Mouse (Mus musculus): ENCODE data around the gene Fcer1g. TPM values are rescaled to one million over a fixed set of nuclear protein-coding genes. Genes with fewer than 3 reads are reported as not detected.

The Fcer1g gene
- polyA plus RNA-seq, 1 experiment from 2014 or later = 30.1 TPM

- WGBS = 91% methylated on average over 3 of the region's 4 CpGs
- no peak for ATAC-seq (ENCODE audit: low FRiP score)
These were observed 1.6 kb upstream of the Fcer1g start for GRCm38 (mm10) chr1:171235791-171236190.

GRCm38 (mm10) chr1:171234538-171234937 lies 373 bp upstream of the Fcer1g start:
- DNase-seq (ENCODE audit: low spot score) (no peak), ATAC-seq (ENCODE audit: low FRiP score) (no peak)
- H3K27me3 ChIP-seq (ENCODE audit: control insufficient read depth, insufficient read depth, low read length) = no peaks in the 10 kb centered on the region
- no peaks in the 10 kb centered on the region for H3K4me1 ChIP-seq (replicated peaks; ENCODE audit: control insufficient read depth, insufficient read depth, low read length)
- H3K9me3 ChIP-seq (ENCODE audit: control insufficient read depth, low read length) = no peaks in the 10 kb centered on the region
- no peak overlapping the region for H3K9ac ChIP-seq
- no peak overlapping the region for H3K27ac ChIP-seq
- no peak overlapping the region for H3K4me2 ChIP-seq (replicated peaks)
- 93% methylated on average over 4 of the region's 4 CpGs for WGBS
- H3K36me3 ChIP-seq (replicated peaks; ENCODE audit: control insufficient read depth, insufficient read depth) = peaks cover 60% of the 10 kb centered on the region
- H3K4me3 ChIP-seq (replicated peaks; ENCODE audit: low read length) = no peak overlapping the region

More at GRCm38 (mm10) chr1:171235791-171236190, 1.6 kb upstream of the Fcer1g start:
- no peaks in the 10 kb centered on the region for H3K9me3 ChIP-seq (ENCODE audit: control insufficient read depth, low read length)
- H3K27me3 ChIP-seq (ENCODE audit: control insufficient read depth, insufficient read depth, low read length) = no peaks in the 10 kb centered on the region
- H3K9ac ChIP-seq = no peak overlapping the region
- no peak overlapping the region for H3K4me2 ChIP-seq (replicated peaks)
- no peak overlapping the region for H3K4me3 ChIP-seq (replicated peaks; ENCODE audit: low read length)
- H3K4me1 ChIP-seq (replicated peaks; ENCODE audit: control insufficient read depth, insufficient read depth, low read length) = no peaks in the 10 kb centered on the region
- DNase-seq (ENCODE audit: low spot score) = no peak
- H3K36me3 ChIP-seq (replicated peaks; ENCODE audit: control insufficient read depth, insufficient read depth) = peaks cover 73% of the 10 kb centered on the region
- no peak overlapping the region for H3K27ac ChIP-seq

GRCm38 (mm10) chr1:171232800-171233730 lies 1.1 kb downstream of the Fcer1g start:
- 91% methylated on average over 12 of the region's 12 CpGs for WGBS
- no peaks in the 10 kb centered on the region for H3K9me3 ChIP-seq (ENCODE audit: control insufficient read depth, low read length)
- ATAC-seq (ENCODE audit: low FRiP score) (no peak), DNase-seq (ENCODE audit: low spot score) (no peak)
- H3K27me3 ChIP-seq (ENCODE audit: control insufficient read depth, insufficient read depth, low read length) = no peaks in the 10 kb centered on the region
- H3K4me2 ChIP-seq (replicated peaks) = no peak overlapping the region
- H3K36me3 ChIP-seq (replicated peaks; ENCODE audit: control insufficient read depth, insufficient read depth) = peaks cover 46% of the 10 kb centered on the region
- H3K4me3 ChIP-seq (replicated peaks; ENCODE audit: low read length) = no peak overlapping the region
- no peak overlapping the region for H3K27ac ChIP-seq
- H3K4me1 ChIP-seq (replicated peaks; ENCODE audit: control insufficient read depth, insufficient read depth, low read length) = no peaks in the 10 kb centered on the region
- H3K9ac ChIP-seq = no peak overlapping the region

- H3K9me3 ChIP-seq (ENCODE audit: control insufficient read depth, low read length) = no peaks in the 10 kb centered on the region
- WGBS = 88% methylated on average over 5 of the region's 5 CpGs
- no peaks in the 10 kb centered on the region for H3K27me3 ChIP-seq (ENCODE audit: control insufficient read depth, insufficient read depth, low read length)
- no peaks in the 10 kb centered on the region for H3K4me1 ChIP-seq (replicated peaks; ENCODE audit: control insufficient read depth, insufficient read depth, low read length)
- ATAC-seq (ENCODE audit: low FRiP score) (no peak), DNase-seq (ENCODE audit: low spot score) (no peak)
- H3K4me3 ChIP-seq (replicated peaks; ENCODE audit: low read length) = no peak overlapping the region
- H3K27ac ChIP-seq = no peak overlapping the region
- H3K4me2 ChIP-seq (replicated peaks) = no peak overlapping the region
- H3K9ac ChIP-seq = no peak overlapping the region
- H3K36me3 ChIP-seq (replicated peaks; ENCODE audit: control insufficient read depth, insufficient read depth) = peaks cover 38% of the 10 kb centered on the region
These were observed 1.8 kb downstream of the Fcer1g start for GRCm38 (mm10) chr1:171232348-171232747.

DNA sequence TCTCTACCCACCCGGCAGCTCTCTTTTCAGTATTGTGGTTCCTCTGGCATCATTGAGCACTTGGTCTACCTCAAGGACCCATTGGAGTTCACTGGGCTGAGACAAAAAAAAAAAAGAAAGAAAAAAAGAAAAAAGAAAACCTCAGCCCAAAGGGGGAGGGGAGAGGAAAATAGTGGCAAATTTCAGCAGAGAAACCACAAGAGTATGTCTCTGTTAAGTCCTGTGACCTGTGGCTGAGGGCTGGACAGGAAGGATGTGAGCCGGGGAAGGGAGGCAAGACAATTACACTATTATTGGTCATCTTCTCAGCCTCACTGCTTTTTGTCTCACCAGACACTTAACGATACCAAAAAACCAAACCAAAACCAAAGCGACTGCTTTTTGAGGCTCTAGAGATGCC lies 2.3 kb downstream of the Fcer1g start:
- H3K27ac ChIP-seq = no peak overlapping the region
- H3K9ac ChIP-seq = no peak overlapping the region
- ATAC-seq (ENCODE audit: low FRiP score) = no peak
- no peak overlapping the region for H3K4me3 ChIP-seq (replicated peaks; ENCODE audit: low read length)
- no peaks in the 10 kb centered on the region for H3K4me1 ChIP-seq (replicated peaks; ENCODE audit: control insufficient read depth, insufficient read depth, low read length)
- H3K36me3 ChIP-seq (replicated peaks; ENCODE audit: control insufficient read depth, insufficient read depth) = peaks cover 33% of the 10 kb centered on the region
- WGBS = 74% methylated on average over 4 of the region's 4 CpGs
- no peak for DNase-seq (ENCODE audit: low spot score)
- no peak overlapping the region for H3K4me2 ChIP-seq (replicated peaks)
- no peaks in the 10 kb centered on the region for H3K27me3 ChIP-seq (ENCODE audit: control insufficient read depth, insufficient read depth, low read length)
- H3K9me3 ChIP-seq (ENCODE audit: control insufficient read depth, low read length) = no peaks in the 10 kb centered on the region

GRCm38 (mm10) chr1:171230215-171230614 lies 4.0 kb downstream of the Fcer1g start:
- H3K9ac ChIP-seq = no peak overlapping the region
- WGBS = 60% methylated on average over 3 of the region's 3 CpGs
- H3K4me1 ChIP-seq (replicated peaks; ENCODE audit: control insufficient read depth, insufficient read depth, low read length) = no peaks in the 10 kb centered on the region
- no peak overlapping the region for H3K4me2 ChIP-seq (replicated peaks)
- DNase-seq (ENCODE audit: low spot score) (no peak), ATAC-seq (ENCODE audit: low FRiP score) (no peak)
- peaks cover 17% of the 10 kb centered on the region for H3K36me3 ChIP-seq (replicated peaks; ENCODE audit: control insufficient read depth, insufficient read depth)
- no peak overlapping the region for H3K4me3 ChIP-seq (replicated peaks; ENCODE audit: low read length)
- no peak overlapping the region for H3K27ac ChIP-seq
- H3K9me3 ChIP-seq (ENCODE audit: control insufficient read depth, low read length) = no peaks in the 10 kb centered on the region
- no peaks in the 10 kb centered on the region for H3K27me3 ChIP-seq (ENCODE audit: control insufficient read depth, insufficient read depth, low read length)

- DNase-seq (ENCODE audit: low spot score) (no peak), ATAC-seq (ENCODE audit: low FRiP score) (no peak)
- 66% methylated on average over 6 of the region's 6 CpGs for WGBS
- H3K9ac ChIP-seq = no peak overlapping the region
- no peaks in the 10 kb centered on the region for H3K4me1 ChIP-seq (replicated peaks; ENCODE audit: control insufficient read depth, insufficient read depth, low read length)
- H3K27ac ChIP-seq = no peak overlapping the region
- no peak overlapping the region for H3K4me2 ChIP-seq (replicated peaks)
- H3K9me3 ChIP-seq (ENCODE audit: control insufficient read depth, low read length) = no peaks in the 10 kb centered on the region
- H3K36me3 ChIP-seq (replicated peaks; ENCODE audit: control insufficient read depth, insufficient read depth) = peaks cover 12% of the 10 kb centered on the region
- H3K27me3 ChIP-seq (ENCODE audit: control insufficient read depth, insufficient read depth, low read length) = no peaks in the 10 kb centered on the region
- H3K4me3 ChIP-seq (replicated peaks; ENCODE audit: low read length) = no peak overlapping the region
These were observed 4.4 kb downstream of the Fcer1g start for GRCm38 (mm10) chr1:171229750-171230149.

DNA sequence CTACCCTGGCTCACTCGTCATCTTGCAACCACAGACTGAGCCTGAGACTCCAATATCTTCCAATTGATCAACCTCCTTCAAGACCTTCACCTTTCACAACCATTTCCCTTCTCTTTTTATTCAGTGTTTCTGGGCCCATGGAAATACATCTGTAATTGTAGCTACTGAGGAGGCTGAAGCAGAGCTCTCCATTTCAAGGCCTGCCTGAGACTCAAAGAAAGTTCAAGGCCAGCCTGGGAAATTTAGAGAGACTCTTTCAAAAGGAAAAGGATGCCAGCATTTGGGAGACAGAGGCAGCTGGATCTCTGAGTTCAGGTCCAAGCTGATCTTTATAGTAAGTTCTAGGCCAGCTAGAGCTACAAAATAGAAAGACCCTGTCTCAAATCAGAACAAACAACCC lies 6.3 kb downstream of the Fcer1g start:
- Histone ChIP-seq H3K4me1 (replicated peaks; ENCODE audit: control insufficient read depth, insufficient read depth, low read length) (no peaks in the 10 kb centered on the region), H3K36me3 (replicated peaks; ENCODE audit: control insufficient read depth, insufficient read depth) (no peaks in the 10 kb centered on the region), H3K27ac (no peak overlapping the region), H3K9me3 (ENCODE audit: control insufficient read depth, low read length) (no peaks in the 10 kb centered on the region), H3K27me3 (ENCODE audit: control insufficient read depth, insufficient read depth, low read length) (no peaks in the 10 kb centered on the region), H3K9ac (no peak overlapping the region), H3K4me3 (replicated peaks; ENCODE audit: low read length) (no peak overlapping the region), H3K4me2 (replicated peaks) (no peak overlapping the region)
- ATAC-seq (ENCODE audit: low FRiP score) (no peak), DNase-seq (ENCODE audit: low spot score) (no peak)
- WGBS = 83% methylated on average over 1 of the region's 1 CpGs

DNA sequence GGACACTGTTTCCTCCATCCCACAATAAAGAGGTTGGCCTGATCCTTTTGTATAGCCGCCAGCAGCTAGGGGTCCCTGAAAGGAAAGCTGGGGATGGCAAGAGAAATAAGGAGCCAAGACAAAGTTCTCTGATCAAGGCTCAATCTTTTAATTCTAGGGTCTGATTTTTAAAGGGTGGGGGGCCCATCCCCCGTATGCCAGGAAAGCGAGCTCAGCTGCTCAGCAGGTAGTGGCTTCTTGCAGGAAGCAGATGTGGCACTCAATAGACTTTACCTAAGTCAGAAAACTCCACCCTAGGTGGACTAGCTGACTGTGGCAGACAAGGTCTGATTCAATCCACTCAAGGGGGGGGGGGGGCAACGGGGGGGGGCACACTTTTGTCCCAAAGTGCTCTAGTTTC lies 7.4 kb downstream of the Fcer1g start:
- Histone ChIP-seq H3K27me3 (ENCODE audit: control insufficient read depth, insufficient read depth, low read length) (no peaks in the 10 kb centered on the region), H3K9me3 (ENCODE audit: control insufficient read depth, low read length) (no peaks in the 10 kb centered on the region), H3K27ac (no peak overlapping the region), H3K4me2 (replicated peaks) (no peak overlapping the region), H3K36me3 (replicated peaks; ENCODE audit: control insufficient read depth, insufficient read depth) (no peaks in the 10 kb centered on the region), H3K4me1 (replicated peaks; ENCODE audit: control insufficient read depth, insufficient read depth, low read length) (peaks cover under 1% of the 10 kb centered on the region; the same call in 1 of the 2 replicates), H3K9ac (no peak overlapping the region), H3K4me3 (replicated peaks; ENCODE audit: low read length) (no peak overlapping the region)
- no peak for DNase-seq (ENCODE audit: low spot score)
- 48% methylated on average over 3 of the region's 4 CpGs for WGBS
- no peak for ATAC-seq (ENCODE audit: low FRiP score)
